Mouse (Mus musculus): ENCODE data around the gene Glra4. TPM values are rescaled to one million over a fixed set of nuclear protein-coding genes. Genes with fewer than 3 reads are reported as not detected.

The Glra4 gene
- polyA plus RNA-seq, 1 experiment from 2014 or later: not detected

DNA sequence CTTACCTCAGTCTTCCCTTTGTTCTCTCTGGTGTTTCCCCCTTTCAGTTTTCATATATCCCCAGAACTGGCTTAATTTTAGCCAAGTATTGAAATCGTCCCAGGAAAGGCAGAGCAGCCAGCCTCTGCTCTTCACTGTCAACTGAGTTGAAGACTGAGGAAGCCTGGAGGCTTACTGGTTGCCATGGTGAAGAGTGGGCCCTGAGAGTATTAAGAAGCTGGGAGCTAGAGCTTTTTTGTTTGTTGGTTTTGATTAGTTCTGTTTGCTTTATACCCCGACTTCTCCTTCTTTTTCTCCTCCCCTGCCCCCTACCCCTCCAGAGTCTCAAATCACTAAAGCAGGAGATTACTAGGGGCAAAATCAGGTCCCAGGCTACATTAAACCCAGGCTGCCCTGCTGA, 17.3 kb upstream of the Glra4 start:
- Histone ChIP-seq H3K36me3 (ENCODE audit: control insufficient read depth, insufficient read depth, low read length) (no peaks in the 10 kb centered on the region), H3K27ac (replicated peaks) (no peak overlapping the region), H3K9ac (ENCODE audit: low read length) (no peak overlapping the region), H3K4me3 (ENCODE audit: low read depth, low read length) (no peak overlapping the region), H3K4me1 (replicated peaks; ENCODE audit: control insufficient read depth, insufficient read depth) (no peaks in the 10 kb centered on the region), H3K27me3 (ENCODE audit: control insufficient read depth, insufficient read depth, low read length) (no peaks in the 10 kb centered on the region), H3K9me3 (ENCODE audit: control insufficient read depth, low read length) (no peaks in the 10 kb centered on the region), H3K4me2 (replicated peaks; ENCODE audit: low read depth) (no peak overlapping the region)
- DNase-seq (ENCODE audit: low spot score): no peak
- no peak for ATAC-seq (ENCODE audit: low FRiP score, low TSS enrichment)
- WGBS: 52% methylated on average over 2 of the region's 2 CpGs
- TF ChIP-seq EP300 (optimal IDR thresholded peaks at IDR 0.05) (no peak), CTCF (IDR thresholded peaks at IDR 0.05; ENCODE audit: low read depth) (no peak)

DNA sequence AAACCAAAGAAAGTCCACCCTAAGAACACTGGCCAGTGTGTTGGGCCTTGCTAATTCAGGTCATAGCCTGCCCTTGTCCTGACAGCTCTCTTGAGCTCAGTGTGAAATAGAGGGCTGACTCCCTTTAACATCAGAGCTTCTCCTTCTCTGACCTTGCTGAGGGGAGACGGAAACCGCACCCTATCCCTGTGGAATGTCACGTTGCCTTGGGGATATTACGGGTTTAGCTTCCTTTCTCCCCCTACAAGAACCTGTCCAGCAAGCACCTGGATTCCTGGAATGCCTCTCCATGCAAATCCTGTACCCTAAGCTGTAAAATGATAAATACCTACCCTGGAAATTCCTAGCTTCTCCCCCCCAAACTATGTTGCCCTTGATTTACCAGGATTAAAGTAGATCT, 9.5 kb upstream of the Glra4 start:
- Histone ChIP-seq H3K36me3 (ENCODE audit: control insufficient read depth, insufficient read depth, low read length) (no peaks in the 10 kb centered on the region), H3K4me3 (ENCODE audit: low read depth, low read length) (no peak overlapping the region), H3K4me1 (replicated peaks; ENCODE audit: control insufficient read depth, insufficient read depth) (no peaks in the 10 kb centered on the region), H3K9ac (ENCODE audit: low read length) (no peak overlapping the region), H3K27ac (replicated peaks) (no peak overlapping the region), H3K9me3 (ENCODE audit: control insufficient read depth, low read length) (no peaks in the 10 kb centered on the region), H3K4me2 (replicated peaks; ENCODE audit: low read depth) (no peak overlapping the region), H3K27me3 (ENCODE audit: control insufficient read depth, insufficient read depth, low read length) (no peaks in the 10 kb centered on the region)
- no peak for DNase-seq (ENCODE audit: low spot score)
- no peak for TF ChIP-seq EP300 (optimal IDR thresholded peaks at IDR 0.05)
- TF ChIP-seq CTCF (IDR thresholded peaks at IDR 0.05; ENCODE audit: low read depth): no peak
- 41% methylated on average over 4 of the region's 4 CpGs for WGBS
- no peak for ATAC-seq (ENCODE audit: low FRiP score, low TSS enrichment)

GRCm38 (mm10) chrX:136779262-136779661, 679 bp downstream of the Glra4 start:
- Histone ChIP-seq H3K9ac (ENCODE audit: low read length) (no peak overlapping the region), H3K27ac (replicated peaks) (no peak overlapping the region), H3K27me3 (ENCODE audit: control insufficient read depth, insufficient read depth, low read length) (no peaks in the 10 kb centered on the region), H3K4me2 (replicated peaks; ENCODE audit: low read depth) (no peak overlapping the region), H3K4me1 (replicated peaks; ENCODE audit: control insufficient read depth, insufficient read depth) (no peaks in the 10 kb centered on the region), H3K9me3 (ENCODE audit: control insufficient read depth, low read length) (no peaks in the 10 kb centered on the region), H3K4me3 (ENCODE audit: low read depth, low read length) (no peak overlapping the region), H3K36me3 (ENCODE audit: control insufficient read depth, insufficient read depth, low read length) (no peaks in the 10 kb centered on the region)
- ATAC-seq (ENCODE audit: low FRiP score, low TSS enrichment) (no peak), DNase-seq (ENCODE audit: low spot score) (no peak)
- no peak for TF ChIP-seq EP300 (optimal IDR thresholded peaks at IDR 0.05)
- TF ChIP-seq CTCF (IDR thresholded peaks at IDR 0.05; ENCODE audit: low read depth): no peak
- 62% methylated on average over 2 of the region's 2 CpGs for WGBS

GRCm38 (mm10) chrX:136778046-136778445, 1.9 kb downstream of the Glra4 start:
- no peaks in the 10 kb centered on the region for H3K4me1 ChIP-seq (replicated peaks; ENCODE audit: control insufficient read depth, insufficient read depth)
- ATAC-seq (ENCODE audit: low FRiP score, low TSS enrichment): no peak
- 92% methylated on average over 3 of the region's 3 CpGs for WGBS
- no peak overlapping the region for H3K27ac ChIP-seq (replicated peaks)
- H3K9ac ChIP-seq (ENCODE audit: low read length): no peak overlapping the region
- no peaks in the 10 kb centered on the region for H3K9me3 ChIP-seq (ENCODE audit: control insufficient read depth, low read length)
- TF ChIP-seq CTCF (IDR thresholded peaks at IDR 0.05; ENCODE audit: low read depth): no peak
- no peak for TF ChIP-seq EP300 (optimal IDR thresholded peaks at IDR 0.05)
- H3K4me3 ChIP-seq (ENCODE audit: low read depth, low read length): no peak overlapping the region
- DNase-seq (ENCODE audit: low spot score): no peak
- H3K36me3 ChIP-seq (ENCODE audit: control insufficient read depth, insufficient read depth, low read length): no peaks in the 10 kb centered on the region
- H3K27me3 ChIP-seq (ENCODE audit: control insufficient read depth, insufficient read depth, low read length): no peaks in the 10 kb centered on the region
- no peak overlapping the region for H3K4me2 ChIP-seq (replicated peaks; ENCODE audit: low read depth)

GRCm38 (mm10) chrX:136773035-136773434, 6.9 kb downstream of the Glra4 start:
- TF ChIP-seq EP300 (optimal IDR thresholded peaks at IDR 0.05) (no peak), CTCF (IDR thresholded peaks at IDR 0.05; ENCODE audit: low read depth) (no peak)
- Histone ChIP-seq H3K4me1 (replicated peaks; ENCODE audit: control insufficient read depth, insufficient read depth) (no peaks in the 10 kb centered on the region), H3K9me3 (ENCODE audit: control insufficient read depth, low read length) (no peaks in the 10 kb centered on the region), H3K4me2 (replicated peaks; ENCODE audit: low read depth) (no peak overlapping the region), H3K27ac (replicated peaks) (no peak overlapping the region), H3K27me3 (ENCODE audit: control insufficient read depth, insufficient read depth, low read length) (no peaks in the 10 kb centered on the region), H3K9ac (ENCODE audit: low read length) (no peak overlapping the region), H3K4me3 (ENCODE audit: low read depth, low read length) (no peak overlapping the region), H3K36me3 (ENCODE audit: control insufficient read depth, insufficient read depth, low read length) (no peaks in the 10 kb centered on the region)
- DNase-seq (ENCODE audit: low spot score): no peak
- WGBS: 44% methylated on average over 1 of the region's 1 CpGs
- no peak for ATAC-seq (ENCODE audit: low FRiP score, low TSS enrichment)

- no peak for ATAC-seq (ENCODE audit: low FRiP score, low TSS enrichment)
- no peaks in the 10 kb centered on the region for H3K36me3 ChIP-seq (ENCODE audit: control insufficient read depth, insufficient read depth, low read length)
- WGBS: 65% methylated on average over 11 of the region's 11 CpGs
- no peak for DNase-seq (ENCODE audit: low spot score)
- H3K9me3 ChIP-seq (ENCODE audit: control insufficient read depth, low read length): no peaks in the 10 kb centered on the region
- no peaks in the 10 kb centered on the region for H3K27me3 ChIP-seq (ENCODE audit: control insufficient read depth, insufficient read depth, low read length)
- no peak overlapping the region for H3K4me2 ChIP-seq (replicated peaks; ENCODE audit: low read depth)
- TF ChIP-seq EP300 (optimal IDR thresholded peaks at IDR 0.05): no peak
- peak; percentile 66 for TF ChIP-seq CTCF (IDR thresholded peaks at IDR 0.05; ENCODE audit: low read depth)
- no peak overlapping the region for H3K4me3 ChIP-seq (ENCODE audit: low read depth, low read length)
- H3K27ac ChIP-seq (replicated peaks): no peak overlapping the region
- H3K9ac ChIP-seq (ENCODE audit: low read length): no peak overlapping the region
- H3K4me1 ChIP-seq (replicated peaks; ENCODE audit: control insufficient read depth, insufficient read depth): no peaks in the 10 kb centered on the region
Measured at GRCm38 (mm10) chrX:136761103-136762074, 18.6 kb downstream of the Glra4 start.

Data from stomach, postnatal 0 days (tissue).